Mouse (Mus musculus) hindbrain, postnatal 0 days (tissue): ENCODE measurements around the gene Mafk. TPM values are rescaled to one million over a fixed set of nuclear protein-coding genes. Genes with fewer than 3 reads are reported as not detected.
A peak's percentile ranks its signal among the peaks of the same experiment; 100 is the strongest.

Experiments used
- ATAC-seq: fragments of 200-750 bp; cut with Nextera tagmentation; 2 replicates; pipeline ENCODE4 v1.8.0; 2017; ENCODE audit warnings: mild to moderate bottlenecking, moderate TSS enrichment, moderate library complexity
- DNase-seq: peaks from one replicate; pipeline ENCODE4 v3.0.0-alpha.2; 2015; ENCODE audit warnings: low spot score
- H3K27ac ChIP-seq: fragments of 300-500 bp; sonication (generic); 2 replicates; pipeline ENCODE4 v1.5.1; 2014; ENCODE audit warnings: mild to moderate bottlenecking
- H3K27me3 ChIP-seq: fragments of 300-500 bp; sonication (generic); 2 replicates; pipeline ENCODE4 v1.6.1; 2014; ENCODE audit warnings: low read length, mixed read lengths; ENCODE audit not compliant: insufficient read depth
- H3K36me3 ChIP-seq: fragments of 300-500 bp; sonication (generic); 2 replicates; pipeline ENCODE4 v1.6.1; 2014; ENCODE audit warnings: low read length, mixed read lengths; ENCODE audit not compliant: insufficient read depth
- H3K4me1 ChIP-seq: fragments of 300-500 bp; sonication (generic); 2 replicates; pipeline ENCODE4 v1.6.1; 2014; ENCODE audit warnings: antibody characterized with exemption, low read length, mixed read lengths; ENCODE audit not compliant: insufficient read depth
- H3K4me2 ChIP-seq: fragments of 300-500 bp; sonication (generic); 2 replicates; pipeline ENCODE4 v1.6.1; 2014; ENCODE audit warnings: low read depth, mild to moderate bottlenecking, low read length, moderate library complexity, mixed read lengths
- H3K4me3 ChIP-seq: fragments of 300-500 bp; sonication (generic); 2 replicates; pipeline ENCODE4 v1.5.1; 2014; ENCODE audit warnings: low read length
- H3K9ac ChIP-seq: fragments of 300-500 bp; sonication (generic); replicated peaks from 2 replicates; pipeline ENCODE4 v1.6.1; 2014; ENCODE audit warnings: mild to moderate bottlenecking, low read length, moderate library complexity, mixed read lengths
- H3K9me3 ChIP-seq: fragments of 300-500 bp; sonication (generic); 2 replicates; pipeline ENCODE4 v1.6.1; 2016; ENCODE audit warnings: low read length, mixed read lengths
- CTCF ChIP-seq: IDR thresholded peaks from 2 replicates; pipeline ENCODE4 v1.5.1; 2016; ENCODE audit warnings: antibody characterized with exemption, control low read depth, low read depth
- WGBS: fragments of 180-500 bp; shearing (Covaris S2); extraction: QIAGEN DNeasy Blood & Tissue Kit; methylation state at CpG from one replicate; pipeline ENCODE4 v1.1.7; 2014; 5-methylcytosine and 5-hydroxymethylcytosine counted together
- polyA plus RNA-seq: library from polyadenylated mRNA; unstranded; fragments of >200 nt; fragmentation: Nextera tagmentation; extraction: Ambion mirVana; gene quantifications from 2 replicates; pipeline ENCODE4 v1.2.1, GENCODE M21; 2015
- total RNA-seq: library from RNA; depleted of rRNA; stranded (reverse); fragments of >200 nt; gene quantifications from 2 replicates; pipeline ENCODE4 v1.2.3, GENCODE M21; 2014

Gene Mafk
- total and polyA plus RNA-seq, 2 experiments from 2014 or later: 7.0 to 13.1 TPM

DNA sequence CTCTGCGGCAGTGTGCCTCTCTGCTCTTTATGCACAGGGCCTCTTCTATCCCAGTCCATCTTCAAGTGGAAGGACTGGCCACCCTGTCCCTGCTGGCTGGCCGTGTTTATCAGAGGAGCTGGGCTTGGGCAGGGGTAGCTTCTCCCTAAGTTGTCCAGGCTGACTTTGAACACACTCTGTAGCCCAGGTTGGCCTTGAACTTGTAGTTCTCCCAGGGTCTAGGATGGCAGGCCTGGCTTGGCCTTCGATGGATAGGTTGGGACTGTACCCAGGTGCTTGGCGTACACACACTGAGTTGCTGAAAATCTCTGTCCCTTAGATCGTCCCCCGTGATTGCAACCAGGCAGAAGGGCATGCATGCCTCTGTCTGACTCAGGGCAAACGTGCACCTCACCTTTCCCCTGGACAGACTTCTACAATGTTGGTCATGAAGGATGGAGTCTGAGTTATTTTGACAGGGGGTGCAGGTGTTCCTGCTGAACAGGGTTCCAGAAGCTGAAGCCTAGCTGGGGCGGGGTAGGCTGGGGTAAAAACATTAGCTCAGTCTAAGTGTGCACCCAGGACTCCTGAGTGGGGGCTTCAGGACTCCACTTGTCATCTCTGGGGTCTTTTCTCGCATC, 4.8 kb downstream of the Mafk start:
- DNase-seq: no peak

DNA sequence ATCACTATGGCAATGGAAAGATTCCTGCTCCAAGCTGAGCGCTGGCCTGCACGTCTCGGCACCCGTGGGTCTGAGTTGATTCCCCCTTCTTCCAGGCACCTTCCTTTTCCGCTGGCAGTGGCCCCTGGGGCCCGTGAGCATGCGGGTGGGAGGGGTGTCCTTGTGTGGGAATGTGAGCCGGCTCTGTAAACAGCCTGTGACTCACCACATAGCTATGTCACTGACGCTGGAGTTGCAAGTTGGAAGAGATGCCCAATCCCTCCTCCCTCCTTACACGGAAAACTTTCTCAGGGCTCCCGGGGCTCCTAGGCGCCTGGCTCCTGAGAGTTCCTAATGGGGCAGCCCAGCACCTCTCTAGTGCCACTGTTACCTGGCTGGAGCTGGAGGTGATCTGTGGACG, 5.6 kb downstream of the Mafk start:
- peaks cover 34% of the 10 kb centered on the region for H3K4me1 ChIP-seq
- no peak overlapping the region for H3K4me3 ChIP-seq
- H3K9ac ChIP-seq: no peak overlapping the region
- TF ChIP-seq CTCF: no peak
- H3K36me3 ChIP-seq: peaks cover 16% of the 10 kb centered on the region; the same call in 1 of the 2 replicates
- peak overlapping the region; percentile 84; the same call in 1 of the 2 replicates for H3K27ac ChIP-seq
- ATAC-seq: peak; percentile 29
- H3K4me2 ChIP-seq: peak overlapping the region; percentile 58
- no peaks in the 10 kb centered on the region for H3K9me3 ChIP-seq
- DNase-seq: peak; percentile 47
- WGBS: 11% methylated on average over 13 of the region's 13 CpGs
- H3K27me3 ChIP-seq: no peaks in the 10 kb centered on the region

More for the DNA sequence above, 4.8 kb downstream of the Mafk start:
- Histone ChIP-seq H3K9me3 (no peaks in the 10 kb centered on the region), H3K36me3 (peaks cover 14% of the 10 kb centered on the region; the same call in 1 of the 2 replicates), H3K4me3 (no peak overlapping the region), H3K4me2 (no peak overlapping the region), H3K4me1 (peaks cover 38% of the 10 kb centered on the region), H3K9ac (no peak overlapping the region), H3K27ac (no peak overlapping the region), H3K27me3 (no peaks in the 10 kb centered on the region)
- no peak for TF ChIP-seq CTCF
- WGBS: 70% methylated on average over 9 of the region's 9 CpGs
- no peak for ATAC-seq

DNA sequence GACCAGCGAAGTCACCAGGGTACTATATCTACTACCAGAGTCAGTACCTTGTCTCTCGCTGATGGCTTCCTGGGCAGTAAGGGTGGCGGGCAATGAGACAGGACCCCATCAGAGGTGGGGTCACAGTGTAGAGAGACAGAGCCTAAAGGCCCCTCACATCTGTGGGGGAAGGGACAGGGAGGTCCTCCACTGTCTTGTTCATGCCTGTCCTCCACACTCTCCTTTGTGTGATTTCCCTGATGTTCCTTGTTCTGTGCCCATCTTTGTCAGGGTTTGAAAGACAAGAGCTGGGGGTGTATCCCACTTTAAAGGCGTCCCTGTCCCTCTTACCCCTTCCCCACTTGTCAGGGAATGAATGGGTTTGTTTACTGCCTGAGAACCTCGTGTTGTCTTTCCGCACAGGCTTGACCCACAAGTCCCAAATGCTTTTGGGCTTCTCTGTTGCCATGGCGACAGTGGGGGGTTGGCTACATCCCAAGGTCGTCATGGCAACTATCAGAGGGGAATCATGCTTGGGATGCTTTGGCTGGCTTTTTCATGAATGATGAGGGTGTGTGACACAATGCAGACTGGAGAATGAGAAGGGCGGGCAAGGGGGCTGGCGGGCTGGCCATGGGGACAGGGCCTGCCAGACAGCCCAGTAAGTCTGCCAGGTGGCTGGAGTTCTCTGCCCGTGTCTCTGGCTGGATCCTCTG, 6.3 kb downstream of the Mafk start:
- Histone ChIP-seq H3K4me1 (peaks cover 28% of the 10 kb centered on the region), H3K27me3 (no peaks in the 10 kb centered on the region), H3K36me3 (peaks cover 16% of the 10 kb centered on the region; the same call in 1 of the 2 replicates), H3K4me2 (peak overlapping the region; percentile 58), H3K9me3 (no peaks in the 10 kb centered on the region), H3K4me3 (peak overlapping the region; percentile 30), H3K9ac (peak overlapping the region; percentile 50), H3K27ac (peak overlapping the region; percentile 84)
- peak; percentile 95 for DNase-seq
- TF ChIP-seq CTCF: no peak
- ATAC-seq: peak; percentile 90
- WGBS: 13% methylated on average over 11 of the region's 11 CpGs

DNA sequence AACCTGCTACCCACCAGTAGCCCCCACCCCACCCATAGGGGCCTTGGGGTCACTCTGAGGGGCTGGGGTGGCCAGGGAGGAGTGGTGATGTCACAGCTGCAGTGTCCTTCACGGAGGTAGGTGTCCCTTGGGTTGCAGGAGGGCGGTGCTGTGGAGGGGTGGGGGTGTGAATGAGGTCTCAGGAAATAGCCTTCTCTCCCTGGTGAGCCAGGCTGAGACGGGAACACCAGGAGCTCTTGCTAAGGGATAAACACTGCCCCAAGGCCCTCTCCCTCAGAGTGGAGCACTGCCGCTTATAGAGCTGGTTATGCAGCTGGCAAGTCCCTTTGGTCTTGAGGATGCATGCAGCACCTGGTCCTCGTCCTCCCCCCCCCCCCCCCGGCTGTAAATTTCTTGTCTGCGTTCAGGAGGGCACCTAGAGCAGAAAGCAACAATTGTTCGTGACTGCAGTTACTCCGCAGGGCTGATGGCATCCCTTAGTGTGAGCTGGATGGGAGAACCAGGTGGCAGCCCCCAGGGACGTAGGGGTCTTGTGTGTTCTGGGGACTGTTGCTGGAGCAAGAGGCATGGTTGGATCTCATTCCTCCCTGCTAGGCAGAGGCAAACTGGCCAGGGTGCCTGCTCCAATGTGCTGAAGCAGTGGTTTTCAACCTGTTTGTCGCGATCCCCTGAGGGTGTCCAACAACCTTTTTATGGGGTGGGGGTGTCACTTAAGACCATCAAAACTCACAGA, 7.0 kb downstream of the Mafk start:
- peak overlapping the region; percentile 50 for H3K9ac ChIP-seq
- H3K36me3 ChIP-seq: peaks cover 16% of the 10 kb centered on the region; the same call in 1 of the 2 replicates
- H3K27me3 ChIP-seq: no peaks in the 10 kb centered on the region
- H3K4me1 ChIP-seq: peaks cover 28% of the 10 kb centered on the region
- H3K4me2 ChIP-seq: peak overlapping the region; percentile 58
- peak; percentile 28 for DNase-seq
- no peaks in the 10 kb centered on the region for H3K9me3 ChIP-seq
- 21% methylated on average over 11 of the region's 12 CpGs for WGBS
- ATAC-seq: peak; percentile 52; the same call in 1 of the 2 replicates
- peak overlapping the region; percentile 30 for H3K4me3 ChIP-seq
- peak overlapping the region; percentile 84 for H3K27ac ChIP-seq
- TF ChIP-seq CTCF: no peak

DNA sequence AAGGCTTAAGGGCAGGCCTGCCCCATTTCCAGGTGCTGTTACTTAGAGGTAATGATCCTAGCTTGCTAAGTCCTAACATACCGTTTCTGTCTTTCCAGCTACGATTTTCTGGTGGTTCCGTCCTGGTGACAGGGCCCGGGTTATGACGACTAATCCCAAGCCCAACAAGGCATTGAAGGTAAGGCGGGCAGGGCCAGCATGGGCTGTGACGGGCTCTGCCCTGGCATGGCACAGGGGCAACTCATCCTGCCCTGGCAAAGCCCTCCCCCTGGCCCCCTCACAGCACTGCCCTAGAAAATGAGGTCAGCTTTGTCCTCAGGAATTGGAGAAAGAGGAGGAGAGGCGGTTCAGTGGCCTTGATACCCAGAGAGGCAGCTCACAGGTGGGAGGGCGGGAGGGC, 7.7 kb downstream of the Mafk start:
- H3K4me3 ChIP-seq: no peak overlapping the region
- H3K4me2 ChIP-seq: peak overlapping the region; percentile 58; the same call in 1 of the 2 replicates
- no peak overlapping the region for H3K9ac ChIP-seq
- 86% methylated on average over 9 of the region's 9 CpGs for WGBS
- no peaks in the 10 kb centered on the region for H3K27me3 ChIP-seq
- DNase-seq (no peak), ATAC-seq (no peak)
- peaks cover 28% of the 10 kb centered on the region for H3K4me1 ChIP-seq
- H3K36me3 ChIP-seq: peaks cover 16% of the 10 kb centered on the region; the same call in 1 of the 2 replicates
- H3K9me3 ChIP-seq: no peaks in the 10 kb centered on the region
- H3K27ac ChIP-seq: no peak overlapping the region; the same call in 1 of the 2 replicates
- TF ChIP-seq CTCF: no peak

DNA sequence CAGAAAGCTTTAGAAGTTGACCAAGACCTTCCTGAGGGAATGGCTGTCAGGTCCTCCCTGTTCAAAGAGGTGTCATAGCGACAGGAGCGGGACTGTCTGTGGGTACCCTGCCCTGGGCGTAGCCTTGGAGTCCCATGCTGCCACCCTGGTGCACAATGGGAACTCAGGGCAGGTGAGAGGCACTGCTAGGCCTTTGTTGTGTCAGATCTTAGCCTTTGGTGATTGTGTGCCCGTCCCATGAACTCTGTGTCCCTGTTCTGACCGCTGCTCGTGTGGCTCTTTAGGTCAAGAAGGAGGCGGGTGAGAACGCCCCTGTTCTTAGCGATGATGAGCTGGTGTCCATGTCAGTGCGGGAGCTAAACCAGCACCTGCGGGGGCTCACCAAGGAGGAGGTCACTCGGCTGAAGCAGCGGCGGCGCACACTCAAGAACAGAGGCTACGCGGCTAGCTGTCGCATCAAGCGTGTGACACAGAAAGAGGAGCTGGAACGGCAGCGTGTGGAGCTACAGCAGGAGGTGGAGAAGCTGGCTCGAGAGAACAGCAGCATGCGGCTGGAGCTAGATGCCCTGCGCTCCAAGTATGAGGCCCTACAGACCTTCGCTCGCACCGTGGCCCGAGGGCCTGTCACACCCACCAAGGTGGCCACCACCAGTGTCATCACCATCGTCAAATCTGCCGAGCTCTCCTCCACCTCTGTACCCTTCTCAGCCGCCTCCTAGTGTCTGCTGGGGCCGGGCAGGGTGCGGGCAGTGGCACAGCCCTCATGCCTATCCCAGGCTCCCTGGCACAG, 8.7 kb downstream of the Mafk start:
- H3K4me3 ChIP-seq: no peak overlapping the region
- H3K27me3 ChIP-seq: no peaks in the 10 kb centered on the region
- 87% methylated on average over 33 of the region's 33 CpGs for WGBS
- H3K9me3 ChIP-seq: no peaks in the 10 kb centered on the region
- H3K4me1 ChIP-seq: peaks cover 28% of the 10 kb centered on the region
- TF ChIP-seq CTCF: no peak
- no peak overlapping the region for H3K27ac ChIP-seq
- H3K36me3 ChIP-seq: peaks cover 16% of the 10 kb centered on the region; the same call in 1 of the 2 replicates
- ATAC-seq (no peak), DNase-seq (no peak)
- H3K9ac ChIP-seq: no peak overlapping the region
- H3K4me2 ChIP-seq: no peak overlapping the region
